Mouse (Mus musculus): ENCODE measurements around the gene Gypa. TPM values are rescaled to one million over a fixed set of nuclear protein-coding genes. Genes with fewer than 3 reads are reported as not detected.

Gypa gene
- 0.09 and 0.23 TPM in 2 replicates for polyA plus RNA-seq (2012; rRNA removed)

GRCm38 (mm10) chr8:80493523-80494345 is at the start of gene Gypa:
TSS of gene Gypa (plus strand) at chr8:80493781.

Other genes with a start within 250 kb of the Gypa start
- 0.17 and 0.19 TPM in 2 replicates for gene Frem3, start 117.3 kb downstream of the Gypa start, polyA plus RNA-seq (2012; rRNA removed)
- gene Smarca5, start 245.7 kb downstream of the Gypa start, polyA plus RNA-seq (2012; rRNA removed), result 16.3 and 17.4 TPM in 2 replicates